Mouse (Mus musculus) neural tube, embryonic 11.5 days (tissue): ENCODE data around the gene Katnb1. TPM values are rescaled to one million over a fixed set of nuclear protein-coding genes. Genes with fewer than 3 reads are reported as not detected.
A peak's percentile ranks its signal among the peaks of the same experiment; 100 is the strongest.

ENCODE experiments used
- ATAC-seq: fragments of 200-750 bp; cut with Nextera tagmentation; 2 replicates; pipeline ENCODE4 v1.8.0; 2017; ENCODE audit warnings: moderate number of reproducible peaks, mild to moderate bottlenecking, moderate TSS enrichment, moderate library complexity; ENCODE audit not compliant: insufficient read depth, low FRiP score, low TSS enrichment
- DNase-seq: peaks from one replicate; pipeline ENCODE4 v3.0.0-alpha.2; 2015; ENCODE audit warnings: low spot score
- H3K27ac ChIP-seq: fragments of 300-500 bp; sonication (generic); 2 replicates; pipeline ENCODE4 v1.5.1; 2014; ENCODE audit warnings: low read depth, mild to moderate bottlenecking, low read length
- H3K27me3 ChIP-seq: fragments of 300-500 bp; sonication (generic); 2 replicates; pipeline ENCODE4 v1.6.1; 2014; ENCODE audit warnings: mild to moderate bottlenecking, low read length, mixed read lengths; ENCODE audit not compliant: control insufficient read depth, insufficient read depth
- H3K36me3 ChIP-seq: fragments of 300-500 bp; sonication (generic); 2 replicates; pipeline ENCODE4 v1.6.1; 2014; ENCODE audit warnings: mild to moderate bottlenecking, low read length, moderate library complexity, mixed read lengths; ENCODE audit not compliant: control insufficient read depth, insufficient read depth
- H3K4me1 ChIP-seq: fragments of 300-500 bp; sonication (generic); 2 replicates; pipeline ENCODE4 v1.6.1; 2014; ENCODE audit warnings: low read length, mixed read lengths; ENCODE audit not compliant: control insufficient read depth, insufficient read depth
- H3K4me2 ChIP-seq: fragments of 300-500 bp; sonication (generic); 2 replicates; pipeline ENCODE4 v1.6.1; 2014; ENCODE audit warnings: low read depth, mild to moderate bottlenecking, moderate library complexity
- H3K4me3 ChIP-seq: fragments of 300-500 bp; sonication (generic); 2 replicates; pipeline ENCODE4 v1.5.1; 2014; ENCODE audit warnings: low read depth, low read length
- H3K9ac ChIP-seq: fragments of 300-500 bp; sonication (generic); 2 replicates; pipeline ENCODE4 v1.6.1; 2014; ENCODE audit warnings: mild to moderate bottlenecking, low read length
- H3K9me3 ChIP-seq: fragments of 300-500 bp; sonication (generic); 2 replicates; pipeline ENCODE4 v1.6.1; 2016; ENCODE audit warnings: low read length; ENCODE audit not compliant: control insufficient read depth
- WGBS: fragments of 180-500 bp; shearing (Covaris S2); extraction: QIAGEN DNeasy Blood & Tissue Kit; methylation state at CpG from one replicate; pipeline ENCODE4 v1.1.7; 2014; 5-methylcytosine and 5-hydroxymethylcytosine counted together
- polyA plus RNA-seq: library from polyadenylated mRNA; unstranded; fragments of >200 nt; fragmentation: Nextera tagmentation; extraction: Ambion mirVana; gene quantifications from 2 replicates; pipeline ENCODE4 v1.2.1, GENCODE M21; 2014

Katnb1 gene
- polyA plus RNA-seq, 1 experiment from 2014 or later: 32.5 TPM

DNA sequence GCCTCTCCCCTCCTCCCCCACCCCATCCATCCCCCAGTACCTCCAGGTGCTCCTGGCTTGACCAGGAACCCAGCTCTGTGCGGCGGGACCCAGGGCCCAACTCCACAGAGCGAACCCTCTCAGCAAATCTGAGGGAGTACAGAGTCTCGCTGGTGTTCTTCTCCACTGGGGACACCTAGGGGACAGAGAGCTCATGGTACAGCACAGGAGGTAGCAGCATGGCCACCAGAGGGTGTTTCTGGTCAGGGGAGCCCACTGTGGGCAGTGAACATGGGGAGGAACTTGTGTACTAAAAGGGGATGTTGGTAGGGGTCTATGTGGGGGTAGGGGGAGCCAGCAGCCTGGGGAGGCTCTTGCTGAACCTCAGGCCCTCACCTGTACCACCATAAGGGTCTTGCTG lies 21.0 kb downstream of the Katnb1 start:
- ATAC-seq (no peak), DNase-seq (no peak)
- peaks cover 7% of the 10 kb centered on the region; the same call in 1 of the 2 replicates for H3K36me3 ChIP-seq
- WGBS: 81% methylated on average over 4 of the region's 4 CpGs
- H3K4me2 ChIP-seq: no peak overlapping the region
- no peak overlapping the region for H3K9ac ChIP-seq
- no peaks in the 10 kb centered on the region for H3K9me3 ChIP-seq
- no peak overlapping the region for H3K27ac ChIP-seq
- H3K4me1 ChIP-seq: no peaks in the 10 kb centered on the region
- H3K4me3 ChIP-seq: no peak overlapping the region
- no peaks in the 10 kb centered on the region for H3K27me3 ChIP-seq

DNA sequence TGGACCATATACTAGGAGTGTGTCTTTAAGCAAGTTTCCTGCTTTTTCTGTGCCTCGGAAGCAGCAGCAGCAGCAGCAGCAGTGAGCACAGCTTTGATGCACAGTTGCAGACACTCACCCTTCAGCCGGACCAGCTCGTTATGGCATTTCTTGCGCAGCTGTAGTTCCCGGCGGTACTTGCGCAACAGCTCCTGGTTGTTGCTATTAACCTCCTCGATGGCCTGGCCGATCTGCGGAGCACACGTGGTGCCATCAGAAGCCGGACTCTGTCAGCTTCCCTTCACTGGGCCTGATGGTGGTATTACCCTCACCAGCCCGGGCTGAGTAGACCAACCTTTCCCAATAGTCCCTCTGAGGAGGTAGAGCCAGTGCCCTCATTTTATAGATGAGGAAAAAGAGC lies 26.3 kb downstream of the Katnb1 start:
- H3K27ac ChIP-seq: no peak overlapping the region
- no peaks in the 10 kb centered on the region for H3K4me1 ChIP-seq
- H3K9me3 ChIP-seq: no peaks in the 10 kb centered on the region
- H3K27me3 ChIP-seq: no peaks in the 10 kb centered on the region
- DNase-seq (no peak), ATAC-seq (no peak)
- H3K4me2 ChIP-seq: no peak overlapping the region
- no peak overlapping the region for H3K4me3 ChIP-seq
- no peak overlapping the region for H3K9ac ChIP-seq
- WGBS: 91% methylated on average over 13 of the region's 13 CpGs
- H3K36me3 ChIP-seq: no peaks in the 10 kb centered on the region

DNA sequence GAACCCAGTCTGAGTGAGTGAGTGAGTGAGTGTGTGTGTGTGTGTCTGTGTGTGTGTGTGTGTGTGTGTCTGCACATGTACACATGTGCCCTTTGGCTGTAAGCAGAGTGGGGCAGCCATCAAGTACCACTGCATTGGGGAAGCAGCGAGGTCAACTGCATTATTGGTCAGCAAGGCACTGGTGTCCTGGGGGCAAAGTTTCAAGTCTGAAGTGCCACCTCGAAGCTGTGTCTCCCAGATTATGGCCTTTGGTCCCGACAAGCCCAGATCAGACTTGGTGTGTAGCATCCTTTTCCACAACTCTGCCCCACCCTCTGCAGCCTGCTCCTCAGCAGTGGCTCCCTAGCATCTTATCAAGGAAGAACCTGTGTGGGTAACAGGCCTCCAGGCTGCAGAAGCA lies 31.6 kb downstream of the Katnb1 start:
- H3K4me1 ChIP-seq: no peaks in the 10 kb centered on the region
- ATAC-seq: no peak
- no peak overlapping the region for H3K9ac ChIP-seq
- no peak overlapping the region for H3K4me2 ChIP-seq
- H3K4me3 ChIP-seq: no peak overlapping the region
- H3K36me3 ChIP-seq: no peaks in the 10 kb centered on the region
- no peak for DNase-seq
- H3K27ac ChIP-seq: no peak overlapping the region
- H3K9me3 ChIP-seq: no peaks in the 10 kb centered on the region
- no peaks in the 10 kb centered on the region for H3K27me3 ChIP-seq
- 91% methylated on average over 3 of the region's 3 CpGs for WGBS

DNA sequence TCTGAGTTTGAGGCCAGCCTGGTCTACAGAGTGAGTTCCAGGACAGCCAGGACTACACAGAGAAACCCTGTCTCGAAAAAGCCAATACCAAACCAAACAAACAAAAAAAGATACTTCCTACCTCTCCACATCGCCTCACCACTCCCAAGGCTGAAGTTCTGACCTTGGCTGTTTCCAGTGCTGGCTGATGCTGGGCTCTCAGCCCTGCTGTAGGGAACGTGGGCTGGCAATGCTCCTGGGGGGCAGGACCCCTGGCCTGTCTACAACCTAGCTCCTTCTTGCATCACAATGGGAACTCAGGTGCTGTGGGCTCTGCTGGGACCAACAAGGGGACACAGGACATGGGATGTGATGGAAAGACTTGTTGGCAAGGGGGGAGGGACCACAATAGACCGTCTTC lies 32.1 kb downstream of the Katnb1 start:
- WGBS: 80% methylated on average over 4 of the region's 4 CpGs
- Histone ChIP-seq H3K4me3 (no peak overlapping the region), H3K36me3 (no peaks in the 10 kb centered on the region), H3K9ac (no peak overlapping the region), H3K27ac (no peak overlapping the region), H3K27me3 (no peaks in the 10 kb centered on the region), H3K9me3 (no peaks in the 10 kb centered on the region), H3K4me1 (no peaks in the 10 kb centered on the region), H3K4me2 (no peak overlapping the region)
- DNase-seq (no peak), ATAC-seq (no peak)

DNA sequence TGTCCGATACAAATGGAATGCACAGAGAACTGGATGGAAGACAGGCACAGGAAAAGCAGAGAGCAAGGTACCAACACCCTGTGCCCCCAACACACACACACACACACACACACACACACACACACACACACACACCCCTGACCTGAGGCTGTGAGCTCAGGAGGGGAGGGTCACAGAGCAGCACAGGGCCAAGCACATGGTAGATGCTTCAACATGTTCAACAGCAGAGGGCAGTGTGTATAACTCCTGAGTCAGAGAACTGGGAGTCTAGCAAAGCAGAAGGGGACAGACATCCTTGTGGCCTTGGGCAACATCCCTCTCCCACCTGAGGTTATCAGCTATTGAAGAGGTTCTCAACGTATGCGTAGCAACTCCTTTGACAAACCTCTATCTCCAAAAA lies 32.8 kb downstream of the Katnb1 start:
- H3K36me3 ChIP-seq: no peaks in the 10 kb centered on the region
- ATAC-seq (no peak; the same call in 1 of the 2 replicates), DNase-seq (peak; percentile 39)
- no peak overlapping the region for H3K4me2 ChIP-seq
- no peak overlapping the region for H3K27ac ChIP-seq
- H3K4me1 ChIP-seq: no peaks in the 10 kb centered on the region
- no peaks in the 10 kb centered on the region for H3K9me3 ChIP-seq
- H3K9ac ChIP-seq: no peak overlapping the region
- no peaks in the 10 kb centered on the region for H3K27me3 ChIP-seq
- 76% methylated on average over 3 of the region's 3 CpGs for WGBS
- no peak overlapping the region for H3K4me3 ChIP-seq

DNA sequence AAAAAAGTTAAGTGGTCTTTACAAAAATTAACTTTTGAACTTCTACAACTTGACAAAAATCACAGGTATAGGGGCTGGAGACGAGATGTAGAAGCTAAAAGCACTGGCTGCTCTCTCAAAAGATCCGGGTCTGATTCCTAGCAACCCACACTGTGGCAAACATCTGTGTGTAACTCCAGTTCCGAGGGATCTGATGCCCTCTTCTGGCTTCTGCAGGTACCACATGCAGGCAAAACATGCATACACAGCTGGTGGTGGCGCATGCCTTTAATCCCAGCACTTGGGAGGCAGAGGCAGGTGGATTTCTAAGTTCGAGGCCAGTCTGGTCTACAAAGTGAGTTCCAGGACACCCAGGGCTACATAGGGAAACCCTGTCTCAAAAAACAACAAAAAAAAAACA lies 42.5 kb downstream of the Katnb1 start:
- Histone ChIP-seq H3K27me3 (no peaks in the 10 kb centered on the region), H3K4me1 (0 out of 2 replicates have a peak, but pooled peaks cover 2% of the 10 kb centered on the region), H3K9me3 (no peaks in the 10 kb centered on the region), H3K36me3 (no peaks in the 10 kb centered on the region), H3K4me3 (no peak overlapping the region), H3K9ac (no peak overlapping the region), H3K27ac (no peak overlapping the region), H3K4me2 (no peak overlapping the region)
- DNase-seq (no peak), ATAC-seq (no peak)
- WGBS: 91% methylated on average over 5 of the region's 5 CpGs

DNA sequence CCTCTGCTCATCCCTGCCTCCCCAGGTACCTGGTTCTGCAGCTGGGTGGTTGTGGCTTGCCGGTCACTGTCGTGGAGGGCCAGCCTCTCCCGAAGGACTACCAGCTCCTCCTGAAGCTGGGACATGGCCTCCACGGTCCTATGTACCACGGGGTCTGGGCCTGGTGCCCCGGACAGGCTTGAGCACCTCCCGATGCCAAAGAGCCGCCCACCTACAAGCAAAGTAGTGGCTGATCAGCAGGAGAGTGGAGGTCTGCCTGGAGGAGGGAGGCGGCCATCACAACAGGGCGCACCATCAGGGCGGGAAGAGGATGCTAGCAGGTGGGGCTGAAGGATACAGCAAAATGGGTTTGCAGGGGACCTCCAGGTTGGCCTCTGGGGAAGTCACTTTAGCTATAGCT lies 45.5 kb downstream of the Katnb1 start:
- Histone ChIP-seq H3K4me2 (no peak overlapping the region), H3K4me1 (0 out of 2 replicates have a peak, but pooled peaks cover 2% of the 10 kb centered on the region), H3K27ac (no peak overlapping the region), H3K9me3 (no peaks in the 10 kb centered on the region), H3K36me3 (no peaks in the 10 kb centered on the region), H3K4me3 (no peak overlapping the region), H3K9ac (no peak overlapping the region), H3K27me3 (no peaks in the 10 kb centered on the region)
- ATAC-seq: no peak; the same call in 1 of the 2 replicates
- DNase-seq: no peak
- WGBS: 88% methylated on average over 11 of the region's 11 CpGs

DNA sequence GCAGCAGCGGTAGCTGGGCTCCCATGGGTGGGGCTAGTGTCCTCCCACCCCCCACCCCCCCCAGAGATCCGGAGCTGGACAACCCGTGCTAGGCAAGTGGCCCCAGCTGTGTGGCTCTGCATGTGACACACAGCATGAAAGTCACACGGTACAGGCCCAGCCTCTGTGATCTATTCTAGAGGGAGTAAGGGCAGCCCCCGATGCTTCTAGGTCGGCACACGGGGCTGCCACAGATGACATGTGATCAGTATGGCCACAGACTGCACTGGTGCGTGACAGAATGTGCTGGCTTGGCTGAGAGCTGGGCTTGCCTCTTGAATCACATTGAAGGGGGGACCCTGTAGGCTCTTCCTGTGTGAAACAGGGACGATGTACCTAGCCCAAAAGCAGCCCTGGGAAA lies 46.7 kb downstream of the Katnb1 start:
- H3K27ac ChIP-seq: no peak overlapping the region
- WGBS: 64% methylated on average over 9 of the region's 9 CpGs
- no peaks in the 10 kb centered on the region for H3K9me3 ChIP-seq
- ATAC-seq (0 out of 2 replicates have a peak, but pooled peaks have one; percentile 41), DNase-seq (no peak)
- no peak overlapping the region for H3K4me2 ChIP-seq
- H3K9ac ChIP-seq: no peak overlapping the region
- no peak overlapping the region for H3K4me3 ChIP-seq
- no peaks in the 10 kb centered on the region for H3K36me3 ChIP-seq
- H3K4me1 ChIP-seq: 0 out of 2 replicates have a peak, but pooled peaks cover 2% of the 10 kb centered on the region
- H3K27me3 ChIP-seq: no peaks in the 10 kb centered on the region

DNA sequence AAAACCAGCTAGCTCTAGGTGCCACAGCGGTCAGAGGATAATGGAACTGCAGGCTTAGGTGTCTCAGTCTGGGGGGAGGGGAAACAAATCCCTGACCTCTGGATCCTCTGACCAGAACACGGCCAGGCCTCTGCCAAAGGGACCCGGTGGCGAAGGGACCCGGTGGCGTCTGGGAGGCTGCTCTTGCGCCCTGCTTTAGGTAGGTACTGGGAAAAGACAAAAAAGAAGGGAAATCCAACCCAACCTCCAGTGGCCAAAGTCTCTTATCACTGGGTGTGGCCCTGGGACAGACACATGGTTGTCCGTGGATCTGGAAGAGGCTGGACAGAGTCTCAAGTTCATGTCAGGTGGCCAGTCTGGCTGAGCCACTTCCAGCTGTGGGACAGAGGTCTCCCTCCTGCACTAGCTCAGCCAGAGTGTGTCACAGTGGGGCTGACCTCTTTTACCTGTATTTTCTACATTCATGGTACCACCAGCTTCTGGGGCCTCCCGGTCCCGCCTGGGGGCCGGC lies 47.8 kb downstream of the Katnb1 start:
- H3K4me3 ChIP-seq: no peak overlapping the region
- no peaks in the 10 kb centered on the region for H3K9me3 ChIP-seq
- H3K27me3 ChIP-seq: no peaks in the 10 kb centered on the region
- H3K27ac ChIP-seq: no peak overlapping the region
- no peak overlapping the region for H3K4me2 ChIP-seq
- WGBS: 92% methylated on average over 11 of the region's 11 CpGs
- H3K36me3 ChIP-seq: no peaks in the 10 kb centered on the region
- H3K9ac ChIP-seq: no peak overlapping the region
- ATAC-seq (no peak), DNase-seq (no peak)
- H3K4me1 ChIP-seq: 0 out of 2 replicates have a peak, but pooled peaks cover 2% of the 10 kb centered on the region
